Mouse (Mus musculus) frontal cortex, postnatal 14 days (tissue): ENCODE data around the gene Eloa.
"Not testable (repeated sequence)": the region's sequence is repeated elsewhere in the genome, so short reads cannot be mapped to it uniquely, and the experiment has no call there.

Source experiments
- DNase-seq, 2 experiments: peaks; one replicate each; pipeline ENCODE4 v3.0.0; 2022; ENCODE audit warnings: low spot score in 2 of 2

Gene Eloa

DNA sequence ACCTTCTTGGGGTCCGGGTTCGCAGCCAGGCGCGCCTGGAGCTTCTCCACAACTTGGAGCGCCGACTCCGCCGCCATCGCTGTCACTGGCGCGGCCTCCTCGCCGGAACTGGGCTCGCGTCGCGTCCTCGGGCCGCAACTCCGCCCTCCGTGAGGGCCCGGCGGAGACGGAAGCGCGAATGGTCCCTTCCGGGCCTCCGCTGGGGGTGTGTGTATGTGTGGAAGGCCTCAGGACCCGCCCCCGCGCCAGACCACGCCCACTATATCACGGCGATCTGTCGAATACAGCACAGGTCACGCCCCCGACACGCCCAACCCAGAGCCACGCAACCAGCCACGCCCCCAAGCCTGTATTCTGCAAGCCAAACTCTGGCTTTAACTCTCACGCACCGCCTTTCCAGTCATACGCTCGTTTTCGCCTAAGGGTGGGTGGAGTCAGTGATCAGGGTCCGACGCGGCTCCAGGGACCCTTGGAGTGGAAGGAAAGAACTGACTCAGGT is at the start of gene Eloa:
Gene Eloa, minus strand, starts transcription at position 215 of the 499 bp plus-strand sequence.
- peak; percentile 98 to 99 for DNase-seq

DNA sequence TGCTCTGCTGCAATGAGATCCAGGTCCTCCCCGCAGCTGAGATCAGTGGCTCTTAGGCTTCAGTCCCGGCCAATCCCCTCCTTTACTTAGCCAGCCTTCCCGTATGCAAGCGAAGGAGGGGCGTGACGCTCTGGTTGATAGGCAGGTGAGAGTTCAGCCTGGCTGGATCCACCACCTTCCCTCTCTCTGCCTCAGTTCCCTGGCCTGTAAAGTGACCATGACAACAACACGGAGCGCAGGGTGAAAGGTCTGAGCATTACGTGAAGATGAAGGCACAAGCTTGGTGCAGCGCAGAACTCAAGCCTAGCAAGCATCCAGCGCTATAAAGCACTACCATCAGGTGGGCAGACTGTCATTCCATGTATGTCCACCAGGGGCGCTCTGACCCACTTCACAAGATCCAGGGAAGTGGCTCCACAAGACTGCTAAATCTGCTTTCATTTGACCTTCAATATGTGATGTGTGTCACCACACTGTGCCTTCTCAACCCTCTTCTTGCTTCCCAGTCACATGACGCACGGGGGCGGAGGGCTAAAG is 49.7 kb upstream of the Eloa start:
- DNase-seq, result peak; percentile 51 to 74

DNA sequence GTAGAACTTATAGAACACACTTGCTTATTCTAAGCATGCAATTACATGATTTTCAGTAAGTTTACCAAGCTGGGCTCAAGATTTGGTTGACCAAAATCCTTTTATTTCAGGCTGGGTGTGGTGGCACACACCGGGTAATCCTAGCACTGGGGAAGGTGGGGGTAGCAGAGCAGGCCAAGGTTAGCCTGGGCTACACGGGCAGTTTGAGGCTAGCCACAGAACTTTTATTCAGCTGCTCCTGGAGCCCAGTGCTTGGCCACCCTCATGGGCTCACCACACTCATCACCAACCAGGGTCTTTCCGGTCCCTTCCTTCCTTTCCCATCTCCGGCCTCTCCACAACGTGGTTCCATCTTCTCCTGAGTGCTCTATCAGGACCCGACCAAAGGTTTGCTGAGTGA is 49.0 kb upstream of the Eloa start:
- DNase-seq, result no peak

DNA sequence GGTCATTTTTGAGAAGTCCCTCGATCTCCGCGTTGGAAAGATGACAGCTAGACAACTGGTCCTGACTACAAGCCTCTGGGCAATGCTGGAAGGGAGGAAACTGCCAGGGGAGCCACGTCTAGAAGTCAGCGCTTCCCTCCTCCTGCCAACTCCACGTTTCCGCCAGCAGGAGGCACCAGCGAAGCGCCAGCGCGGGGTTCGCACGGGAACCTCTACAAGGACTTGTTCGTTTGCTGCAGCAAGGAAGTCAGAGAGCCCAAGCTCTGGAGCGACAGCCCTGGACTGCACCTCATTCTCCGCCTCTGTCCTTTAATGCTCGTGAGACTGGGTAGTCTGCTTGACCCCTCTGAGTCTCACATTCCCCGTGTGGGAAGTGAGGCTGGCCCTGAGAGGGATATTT is 48.4 kb upstream of the Eloa start:
- peak; percentile 37 to 55 for DNase-seq

DNA sequence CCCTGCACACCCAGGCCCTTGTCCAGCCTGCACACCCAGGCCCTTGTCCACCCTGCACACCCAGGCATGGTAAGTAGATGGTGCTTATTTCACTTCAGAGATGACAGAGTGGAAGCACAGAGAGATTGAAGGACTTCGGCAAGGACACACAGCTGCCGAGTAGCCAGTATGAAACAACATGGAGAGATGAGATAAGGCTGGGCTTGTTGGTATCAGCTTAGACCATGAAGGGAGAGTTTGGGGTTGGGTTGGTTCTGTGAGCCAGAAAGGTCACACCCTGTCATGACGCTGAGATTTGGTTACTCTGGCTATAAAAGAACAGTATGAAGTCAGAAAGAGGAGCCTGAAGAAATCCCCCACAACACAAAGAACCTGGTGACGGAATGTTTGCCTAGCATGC is 47.8 kb upstream of the Eloa start:
- DNase-seq, result no peak

DNA sequence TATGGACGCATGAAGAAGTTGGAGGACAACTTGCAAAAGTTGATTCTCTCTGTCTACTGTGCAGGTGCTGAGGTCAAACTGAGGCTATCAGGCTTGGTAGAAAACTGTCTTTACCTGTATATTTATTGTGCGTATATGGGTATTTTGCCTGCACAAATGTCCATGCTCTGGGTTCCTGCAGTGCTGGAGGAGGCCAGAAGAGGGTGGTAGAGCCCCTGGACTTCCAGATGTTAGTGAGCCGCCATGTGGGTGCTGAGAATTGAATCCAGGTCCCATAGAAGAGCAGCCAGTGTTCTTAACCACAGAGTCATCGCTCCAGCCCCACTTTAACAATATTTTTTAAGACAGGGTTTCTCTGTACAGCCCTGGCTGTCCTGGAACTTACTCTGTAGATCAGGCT is 41.6 kb upstream of the Eloa start:
- no peak for DNase-seq

DNA sequence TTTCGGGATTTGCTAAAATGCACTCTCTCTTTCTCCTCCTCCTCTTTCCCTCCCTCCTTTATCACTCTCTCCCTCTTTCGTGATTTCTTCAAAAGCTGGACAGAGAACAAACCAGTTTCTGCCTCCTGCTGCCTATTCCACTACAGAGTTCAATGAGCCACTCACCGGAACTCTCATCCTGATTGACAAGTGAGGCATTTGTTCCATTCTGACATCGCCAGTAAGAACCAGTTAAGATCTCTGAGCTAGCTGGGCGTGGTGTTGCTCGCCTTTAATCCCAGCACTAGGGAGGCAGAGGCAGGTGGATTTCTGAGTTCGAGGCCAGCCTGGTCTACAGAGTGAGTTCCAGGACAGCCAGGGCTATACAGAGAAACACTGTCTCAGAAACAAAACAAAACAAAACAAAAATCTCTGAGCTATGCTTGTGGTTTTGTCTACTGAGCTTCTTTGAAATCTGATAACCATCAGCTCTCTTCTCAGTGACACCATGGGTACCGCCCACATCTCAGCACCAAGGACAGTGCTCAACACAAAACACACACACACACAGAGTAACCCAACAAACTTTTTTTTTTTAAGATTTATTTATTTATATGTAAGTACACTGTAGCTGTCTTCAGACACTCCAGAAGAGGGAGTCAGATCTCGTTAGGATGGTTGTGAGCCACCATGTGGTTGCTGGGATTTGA is 38.4 kb upstream of the Eloa start:
- not testable (repeated sequence) for DNase-seq

DNA sequence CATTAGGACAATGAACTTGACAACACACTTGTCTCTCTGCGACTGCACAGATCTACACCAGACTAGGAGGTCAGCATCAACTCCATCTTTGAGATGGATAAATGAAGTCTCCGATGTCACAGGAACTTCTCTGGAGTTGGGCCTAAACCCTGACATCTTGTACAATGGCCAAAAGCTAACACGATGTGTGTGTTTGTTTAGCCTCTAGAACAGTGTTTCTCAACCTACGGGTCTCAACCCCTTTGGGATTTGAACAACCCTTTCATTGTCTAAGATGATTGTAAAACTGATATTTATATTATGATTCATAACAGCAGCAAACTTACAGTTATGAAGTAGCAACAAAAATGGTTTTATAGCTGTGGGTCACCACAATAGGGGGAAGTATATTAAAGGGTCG is 36.4 kb upstream of the Eloa start:
- no peak for DNase-seq

DNA sequence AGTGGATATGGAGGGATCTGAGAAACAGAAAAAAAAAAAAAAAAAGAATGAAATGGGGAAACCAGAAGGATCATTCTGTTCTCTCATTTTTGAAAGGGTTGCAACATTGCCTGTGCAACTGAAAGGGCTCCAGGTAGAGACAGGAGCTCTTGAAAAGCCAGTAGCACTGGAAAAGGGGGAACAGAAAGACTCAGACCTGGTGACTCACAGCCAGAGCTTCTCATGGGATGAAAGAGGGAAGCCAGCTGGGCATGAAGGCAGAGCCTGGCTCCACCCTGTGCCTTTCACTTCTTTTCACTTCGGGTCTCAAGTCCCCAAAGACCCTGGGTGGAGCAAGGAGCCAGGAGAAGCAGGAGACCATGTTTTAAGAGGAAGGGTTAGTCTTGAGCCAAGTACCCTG is 34.5 kb upstream of the Eloa start:
- DNase-seq, result no peak

DNA sequence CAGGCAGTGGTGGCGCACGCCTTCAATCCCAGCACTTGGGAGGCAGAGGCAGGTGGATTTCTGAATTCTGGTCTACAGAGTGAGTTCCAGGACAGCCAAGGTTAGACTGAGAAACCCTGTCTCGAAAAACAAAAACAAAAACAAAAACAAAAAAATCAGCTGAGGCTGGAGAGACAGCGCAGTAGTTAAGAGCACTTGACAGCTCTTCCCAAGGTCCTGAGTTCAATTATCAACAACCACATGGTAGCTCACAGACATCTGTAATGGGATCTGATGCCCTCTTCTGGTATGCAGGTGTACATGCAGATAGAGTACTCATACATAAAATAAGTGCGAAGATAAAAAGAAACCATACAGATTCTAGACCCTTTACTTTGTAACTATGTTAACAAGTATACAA is 32.3 kb upstream of the Eloa start:
- no peak for DNase-seq

DNA sequence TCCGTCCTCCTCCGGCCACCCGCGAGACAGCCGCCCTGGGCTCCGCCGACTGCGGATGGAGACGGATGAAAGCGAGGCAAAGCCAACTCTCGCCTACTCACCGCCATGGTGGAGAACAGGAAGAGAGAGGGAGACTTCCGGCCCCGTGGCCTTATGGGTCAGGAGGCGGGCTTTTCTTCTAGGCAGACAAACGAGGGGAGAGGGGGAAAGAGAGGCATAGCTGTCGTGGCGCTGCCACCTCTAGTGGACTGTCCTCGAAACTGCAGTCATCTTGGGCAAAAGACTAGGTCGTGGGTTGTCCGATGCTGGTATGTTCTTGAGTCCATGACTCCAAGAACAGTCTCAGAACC is 31.7 kb upstream of the Eloa start, which contains the start of gene Rpl11:
Gene Rpl11, minus strand, starts transcription at position 182 of the 350 bp plus-strand sequence.
- DNase-seq, result peak; percentile 86 to 87

DNA sequence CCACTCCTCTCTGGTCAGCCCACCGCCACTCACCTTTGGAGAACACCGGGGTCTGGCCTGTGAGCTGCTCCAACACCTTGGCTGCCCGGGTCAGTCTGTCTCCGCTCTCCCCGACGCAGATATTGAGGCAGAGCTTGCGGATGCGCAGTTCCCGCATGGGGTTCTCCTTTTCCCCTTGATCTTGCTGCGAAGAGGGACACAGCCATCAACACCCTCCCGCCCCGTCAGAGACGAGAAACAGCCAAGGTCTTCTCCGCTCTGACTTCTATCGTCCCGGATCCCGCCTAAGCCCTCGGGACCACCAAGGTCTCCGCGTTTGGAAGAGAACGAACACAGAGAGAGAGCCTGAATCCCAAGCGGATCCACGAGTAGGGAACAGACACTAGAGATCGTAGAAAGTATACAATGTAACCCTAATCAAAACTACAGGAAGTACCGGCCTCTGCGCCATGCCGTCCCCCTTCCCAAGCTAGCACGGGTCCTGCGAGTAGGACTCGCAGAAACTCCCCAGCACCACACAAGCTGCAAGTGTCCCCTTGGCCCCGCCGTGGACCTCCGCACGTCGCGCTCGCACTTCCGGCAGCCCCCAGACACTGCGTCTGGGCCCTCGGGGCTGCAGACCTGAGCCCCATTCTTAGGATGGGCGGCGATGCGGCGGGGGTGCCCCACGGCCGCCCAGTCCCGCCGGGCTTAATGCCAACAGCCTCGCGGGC is 31.1 kb upstream of the Eloa start:
- DNase-seq, result peak; percentile 17 to 18

DNA sequence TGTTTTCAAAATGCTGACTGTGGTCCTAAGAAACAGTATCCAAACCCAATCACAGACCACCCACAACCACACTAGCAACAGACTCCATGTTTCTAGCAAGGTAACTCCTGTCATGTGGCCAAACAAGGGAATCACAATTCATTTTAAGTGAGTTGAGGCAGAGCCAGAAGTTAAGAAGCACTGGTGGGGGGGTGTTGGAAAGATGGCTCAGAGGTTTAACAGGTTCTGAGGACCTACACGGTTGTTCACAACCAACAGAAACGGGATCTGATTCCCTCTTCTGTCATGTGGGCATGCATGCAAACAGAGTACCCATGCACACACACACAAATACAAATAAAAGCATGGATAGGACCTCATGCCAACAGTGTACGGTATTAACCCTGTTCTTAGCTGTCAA is 30.5 kb upstream of the Eloa start:
- no peak for DNase-seq

DNA sequence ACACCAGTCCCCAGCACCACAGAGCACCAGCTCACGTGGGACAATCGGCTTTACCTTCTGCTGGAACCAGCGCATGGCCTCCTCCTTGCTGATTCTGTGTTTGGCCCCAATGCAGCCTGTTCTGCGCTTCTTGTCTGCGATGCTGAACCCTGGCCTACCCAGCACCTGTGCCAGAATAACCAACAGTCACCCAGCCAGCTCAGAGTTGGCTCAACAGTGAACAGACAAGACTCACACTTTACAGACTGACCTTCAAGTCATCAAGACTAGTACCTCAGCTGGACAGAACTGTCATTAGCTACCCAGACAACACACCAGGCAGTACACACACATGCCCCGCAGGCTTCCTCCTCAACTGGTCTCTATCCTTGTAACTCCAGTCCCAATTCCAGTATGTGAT is 28.7 kb upstream of the Eloa start:
- no peak for DNase-seq

DNA sequence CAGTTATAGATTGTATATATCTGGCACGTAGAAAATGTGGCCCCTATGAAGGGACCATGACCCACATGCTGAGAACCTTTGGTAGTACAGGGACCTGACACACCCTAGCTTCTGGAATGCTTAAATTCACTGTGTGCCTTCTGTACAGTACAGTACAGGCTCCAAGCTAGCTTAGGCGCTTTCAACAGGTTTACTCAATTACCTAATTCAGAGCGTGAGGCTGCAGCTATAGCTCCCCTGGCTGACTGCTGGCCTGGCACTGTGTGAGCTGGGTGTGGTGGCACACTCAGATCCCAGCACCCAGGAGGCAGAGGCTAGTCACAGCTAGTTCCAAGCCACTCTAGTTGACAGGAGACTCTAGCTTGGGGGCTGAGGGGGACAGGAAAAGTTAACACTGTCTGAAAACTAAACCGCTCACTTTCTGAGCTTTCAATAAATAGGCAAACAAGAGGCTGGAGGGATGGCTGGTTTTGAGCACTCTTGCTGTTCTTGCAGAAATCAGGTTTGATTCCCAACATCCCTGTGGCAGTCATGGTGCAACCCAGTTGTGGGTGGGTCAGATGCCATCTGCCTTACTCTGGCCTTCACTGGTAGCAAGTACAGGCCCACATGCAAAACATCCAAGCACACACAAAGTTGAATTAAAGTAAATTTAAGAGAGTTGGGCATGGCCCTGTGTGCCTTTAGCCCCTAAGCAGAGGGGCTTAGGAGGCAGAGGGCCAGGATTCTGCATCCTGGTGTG is 26.9 kb upstream of the Eloa start:
- no peak for DNase-seq

DNA sequence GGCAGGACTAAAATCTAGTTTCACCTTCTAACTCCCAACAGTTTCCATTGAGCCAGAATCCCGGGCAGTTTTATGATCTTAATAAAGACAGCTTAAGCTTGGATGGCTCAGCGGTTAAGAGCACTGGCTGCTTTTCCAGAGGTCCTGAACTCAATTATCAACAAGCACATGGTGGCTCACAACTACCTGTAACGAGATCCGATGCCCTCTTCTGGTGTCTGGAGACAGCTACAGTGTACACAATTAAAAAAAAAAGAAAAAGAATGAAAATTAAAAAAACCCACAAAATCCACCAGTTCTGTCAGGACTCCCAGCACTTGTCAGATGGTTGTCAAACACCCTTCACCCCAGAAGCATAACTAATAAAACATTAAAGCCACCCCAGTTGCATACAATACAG is 26.1 kb upstream of the Eloa start:
- DNase-seq, result no peak

DNA sequence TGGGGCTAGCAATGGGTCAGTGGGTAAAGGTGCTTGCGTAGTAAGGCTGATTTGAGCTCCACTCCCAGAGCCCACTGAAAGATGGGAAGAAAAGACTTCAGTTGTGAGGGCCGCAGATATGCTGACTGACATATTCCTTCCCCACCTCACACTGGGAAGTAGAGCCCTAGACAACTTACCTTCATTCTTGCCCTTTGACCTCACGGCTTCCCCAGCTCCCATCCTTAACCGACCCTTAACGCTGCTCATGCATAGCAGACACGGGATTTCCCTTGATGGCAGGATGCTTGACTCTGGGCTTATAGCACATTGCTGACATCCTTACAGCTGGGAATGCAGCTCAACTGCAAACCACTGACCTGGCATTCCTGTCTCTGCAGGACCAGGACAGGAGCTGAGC is 25.3 kb upstream of the Eloa start:
- DNase-seq, result no peak

DNA sequence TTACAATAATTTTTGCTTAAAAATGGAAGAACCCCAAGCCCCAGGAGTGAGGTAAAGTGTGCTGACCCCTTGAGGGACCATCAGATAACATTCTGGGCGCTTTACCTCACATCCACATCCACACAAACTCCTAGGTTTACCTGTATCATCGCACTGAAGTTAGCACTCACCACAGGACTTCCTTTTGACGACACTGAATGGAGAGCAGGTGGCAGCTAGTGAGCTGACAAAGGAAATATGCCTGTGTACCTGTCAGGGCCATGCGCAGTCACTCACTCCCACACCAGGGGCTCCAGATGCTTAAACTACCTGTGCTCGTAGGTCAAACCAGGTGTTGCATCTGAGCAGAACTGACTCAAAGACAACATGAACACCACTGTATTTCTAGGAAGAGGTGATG is 23.5 kb upstream of the Eloa start:
- no peak for DNase-seq

DNA sequence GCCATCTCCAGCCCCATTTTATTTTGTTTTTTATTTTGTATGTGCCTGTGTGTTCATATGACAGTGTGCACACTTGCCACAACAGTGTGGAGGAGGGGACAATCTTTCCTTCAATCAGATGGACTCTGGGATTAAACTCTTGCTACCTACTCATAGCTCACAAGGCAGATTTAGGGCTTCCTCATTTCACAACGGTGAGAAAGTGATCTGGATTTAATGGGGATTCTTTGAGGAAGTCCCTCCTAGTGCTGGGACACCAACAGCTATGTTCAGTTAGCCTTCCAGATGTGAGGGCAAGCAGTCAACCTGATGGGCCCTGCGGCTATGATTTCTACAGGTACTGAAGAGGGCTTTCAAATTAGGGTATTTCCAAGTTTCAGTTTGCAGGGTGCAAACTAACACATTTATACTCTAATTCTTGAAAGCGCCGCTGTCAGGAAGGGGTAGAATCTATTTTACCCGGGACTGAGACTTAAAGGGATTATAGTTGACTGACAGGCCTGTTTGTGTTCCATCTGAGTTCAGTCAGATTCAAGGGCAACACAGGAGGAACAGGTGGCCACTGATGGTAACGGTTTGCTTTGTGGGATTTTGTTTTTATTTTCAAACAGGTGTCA is 22.3 kb upstream of the Eloa start:
- DNase-seq, result no peak

DNA sequence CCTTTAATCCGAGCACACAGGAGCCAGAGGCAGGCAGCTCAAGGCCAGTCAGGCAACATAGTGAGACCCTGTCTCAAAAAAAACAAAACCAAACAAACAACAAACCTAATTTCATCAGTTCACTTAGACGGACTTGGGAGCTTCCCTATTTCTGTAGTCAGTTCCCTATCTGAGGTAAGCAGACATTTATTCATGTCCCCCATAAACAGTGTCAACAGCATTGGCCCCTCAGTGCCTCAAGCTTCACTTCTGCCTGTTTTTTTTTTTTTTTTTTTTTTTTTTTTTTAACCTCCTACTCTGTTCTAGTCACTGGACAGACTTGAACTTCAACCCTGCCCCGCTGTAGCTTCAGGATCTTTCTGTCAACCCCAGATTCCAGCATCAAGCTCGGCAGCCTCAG is 13.5 kb upstream of the Eloa start:
- DNase-seq, result no peak

DNA sequence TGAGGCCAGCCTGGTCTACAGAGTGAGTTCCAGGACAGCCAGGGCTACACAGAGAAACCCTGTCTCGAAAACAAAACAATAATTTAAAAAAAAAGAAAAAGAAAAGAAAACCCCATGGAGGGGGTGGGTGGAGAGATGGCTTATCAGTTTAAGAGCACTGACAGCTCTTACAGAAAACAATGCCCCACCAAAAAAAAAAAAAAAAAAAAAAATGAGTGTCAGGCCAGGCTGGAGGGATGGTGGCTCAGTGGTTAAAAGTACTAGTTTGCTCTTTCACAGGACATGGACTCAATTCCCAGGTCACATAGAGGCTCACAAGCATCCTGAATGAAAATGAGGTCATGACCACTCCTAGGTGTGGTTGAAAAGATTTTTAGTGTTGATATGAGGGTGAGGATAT is 11.7 kb upstream of the Eloa start:
- no peak for DNase-seq
